Mouse (Mus musculus) kidney, adult 18-20 months (tissue): ENCODE results near the gene Coro1c.

Experiments used
- DNase-seq: peaks from one replicate; pipeline ENCODE4 v3.0.0; 2021

Coro1c gene

GRCm38 (mm10) chr5:113908592-113909441, at the start of gene Coro1c:
Coro1c (minus strand) TSS chr5:113908758.
- peak; percentile 99 for DNase-seq

- peak; percentile 90 for DNase-seq
These were observed 48.0 kb upstream of the Coro1c start for GRCm38 (mm10) chr5:113956510-113956909.

- no peak for DNase-seq
These were observed 47.1 kb upstream of the Coro1c start for GRCm38 (mm10) chr5:113955691-113956090.

GRCm38 (mm10) chr5:113955281-113955680, 46.7 kb upstream of the Coro1c start:
- no peak for DNase-seq

- peak; percentile 85 for DNase-seq
These were observed 45.9 kb upstream of the Coro1c start for GRCm38 (mm10) chr5:113954421-113954820.

GRCm38 (mm10) chr5:113952519-113952918, 44.0 kb upstream of the Coro1c start:
- DNase-seq, result no peak

- no peak for DNase-seq
These were observed 43.1 kb upstream of the Coro1c start for GRCm38 (mm10) chr5:113951693-113952071.

GRCm38 (mm10) chr5:113950786-113951692, 42.5 kb upstream of the Coro1c start:
- DNase-seq, result no peak

- DNase-seq, result no peak
These were observed 41.6 kb upstream of the Coro1c start for GRCm38 (mm10) chr5:113950133-113950532.

GRCm38 (mm10) chr5:113947280-113947679, 38.7 kb upstream of the Coro1c start:
- DNase-seq, result no peak

- DNase-seq, result no peak
These were observed 36.6 kb upstream of the Coro1c start for GRCm38 (mm10) chr5:113945126-113945525.

- no peak for DNase-seq
These were observed 34.8 kb upstream of the Coro1c start for GRCm38 (mm10) chr5:113943328-113943727.

GRCm38 (mm10) chr5:113942580-113942979, 34.0 kb upstream of the Coro1c start:
- no peak for DNase-seq

GRCm38 (mm10) chr5:113939263-113939900, 30.8 kb upstream of the Coro1c start:
- no peak for DNase-seq

GRCm38 (mm10) chr5:113937650-113938049, 29.1 kb upstream of the Coro1c start:
- DNase-seq, result no peak

GRCm38 (mm10) chr5:113933889-113934288, 25.3 kb upstream of the Coro1c start:
- no peak for DNase-seq

- no peak for DNase-seq
These were observed 24.9 kb upstream of the Coro1c start for GRCm38 (mm10) chr5:113933480-113933879.

GRCm38 (mm10) chr5:113932310-113932709, 23.8 kb upstream of the Coro1c start:
- DNase-seq, result no peak

- DNase-seq, result peak; percentile 51
These were observed 22.4 kb upstream of the Coro1c start for GRCm38 (mm10) chr5:113930648-113931609.

GRCm38 (mm10) chr5:113929950-113930647, 21.5 kb upstream of the Coro1c start:
- DNase-seq, result peak; percentile 50

GRCm38 (mm10) chr5:113929526-113929925, 21.0 kb upstream of the Coro1c start:
- DNase-seq, result no peak
